Mouse (Mus musculus) thymus, postnatal 0 days (tissue): ENCODE results near the gene Sun3. TPM values are rescaled to one million over a fixed set of nuclear protein-coding genes. Genes with fewer than 3 reads are reported as not detected.

ENCODE experiments used
- DNase-seq: peaks from one replicate; pipeline ENCODE4 v3.0.0-alpha.2; 2015; ENCODE audit warnings: low spot score
- polyA plus RNA-seq: library from polyadenylated mRNA; unstranded; fragments of >200 nt; fragmentation: Nextera tagmentation; extraction: Ambion mirVana; gene quantifications from 2 replicates; pipeline ENCODE4 v1.2.1, GENCODE M21; 2015

Sun3 gene
- polyA plus RNA-seq, 1 experiment from 2014 or later = 0.20 TPM

DNA sequence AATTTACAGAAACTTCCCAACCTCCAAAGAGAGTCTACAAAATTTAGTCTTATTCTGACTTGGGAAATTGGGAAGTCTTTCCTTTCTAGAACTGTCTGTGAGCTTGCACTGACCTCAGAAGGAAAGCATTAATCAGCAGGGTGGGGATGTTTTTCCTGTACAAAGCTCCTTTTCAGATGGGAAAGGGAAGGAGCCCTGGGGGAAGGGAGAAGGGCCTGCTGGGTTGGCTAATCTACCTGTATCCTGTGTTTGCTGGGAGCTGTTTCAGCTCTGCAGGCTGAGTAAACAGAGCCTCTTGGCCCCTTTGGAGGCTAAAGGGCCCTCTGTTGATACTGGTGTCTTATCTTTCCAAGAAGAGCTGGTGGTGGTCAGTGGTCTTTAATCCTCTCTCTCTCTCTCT, 62.7 kb downstream of the Sun3 start:
- DNase-seq = no peak

DNA sequence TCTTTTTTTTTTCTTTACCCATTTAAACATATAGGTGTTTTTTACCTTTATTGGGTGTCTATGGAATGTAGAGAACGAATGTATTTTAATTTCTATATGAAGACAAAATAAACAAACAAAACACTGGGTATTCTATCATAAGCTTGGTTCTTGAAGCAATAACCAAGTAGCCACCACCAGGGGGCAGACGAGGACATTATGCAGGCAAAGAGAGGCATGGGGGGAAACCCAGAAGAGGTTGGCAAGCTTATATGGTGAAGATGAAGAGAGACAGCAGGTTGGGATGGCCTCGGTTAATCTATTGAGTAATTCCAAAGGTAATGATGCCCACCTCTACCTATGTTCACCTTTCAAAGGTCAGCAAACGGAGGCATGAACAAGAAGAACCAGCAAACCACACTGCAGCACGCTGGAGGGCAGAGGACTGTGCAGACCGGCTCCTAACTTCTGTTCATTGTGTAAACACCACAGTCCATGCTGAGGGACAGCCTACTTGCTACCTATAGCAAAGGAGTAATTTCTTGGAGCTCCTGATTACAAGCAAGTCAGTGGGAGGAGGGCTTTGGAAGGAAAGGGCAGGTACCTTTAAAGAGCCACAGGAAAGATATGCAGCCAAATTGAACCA, 65.4 kb downstream of the Sun3 start:
- peak; percentile 76 for DNase-seq

DNA sequence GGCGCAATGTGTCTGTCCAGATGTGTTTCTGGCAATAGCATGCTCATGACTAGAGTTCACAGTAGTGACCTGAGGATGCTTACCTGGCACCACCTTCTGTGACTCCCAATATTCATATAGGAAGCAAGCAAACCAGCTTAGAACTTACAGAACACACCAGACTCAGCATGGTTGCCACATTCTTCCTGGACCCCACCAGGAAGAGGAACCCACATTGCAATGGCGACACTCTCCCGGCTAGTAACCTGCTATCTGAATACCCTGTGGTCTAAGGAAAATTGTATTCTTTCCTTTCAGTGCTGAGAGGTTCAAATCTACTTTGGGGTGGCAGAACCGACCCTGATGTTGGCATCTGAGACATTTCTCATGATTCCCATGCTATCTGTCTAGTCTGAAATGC, 70.6 kb downstream of the Sun3 start:
- DNase-seq = no peak

- no peak for DNase-seq
Measured at GRCm38 (mm10) chr11:8973166-8973565, 75.6 kb downstream of the Sun3 start, which contains the start of gene Pkd1l1. TSS of gene Pkd1l1 (minus strand) at chr11:8973266.

GRCm38 (mm10) chr11:8972093-8972492, 76.7 kb downstream of the Sun3 start:
- DNase-seq = no peak

DNA sequence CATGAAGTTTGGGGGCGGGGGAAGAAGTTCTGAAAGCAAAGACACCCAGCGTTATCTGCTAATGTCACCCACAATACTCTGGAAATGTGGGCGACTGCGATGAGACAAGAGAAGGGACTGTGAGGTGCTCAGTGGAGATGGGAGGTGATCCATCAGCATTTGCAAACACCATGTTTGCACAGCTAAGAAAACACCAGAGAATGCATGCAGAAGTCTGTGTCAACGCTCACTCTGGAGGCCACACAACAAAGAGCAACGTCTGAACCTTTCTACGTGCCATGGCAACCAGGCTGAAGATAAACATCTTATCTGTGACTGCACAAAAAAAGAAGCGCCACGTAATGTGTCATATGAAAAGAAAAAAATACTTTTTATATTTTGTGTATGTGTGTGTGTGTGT, 78.3 kb downstream of the Sun3 start:
- DNase-seq = no peak

DNA sequence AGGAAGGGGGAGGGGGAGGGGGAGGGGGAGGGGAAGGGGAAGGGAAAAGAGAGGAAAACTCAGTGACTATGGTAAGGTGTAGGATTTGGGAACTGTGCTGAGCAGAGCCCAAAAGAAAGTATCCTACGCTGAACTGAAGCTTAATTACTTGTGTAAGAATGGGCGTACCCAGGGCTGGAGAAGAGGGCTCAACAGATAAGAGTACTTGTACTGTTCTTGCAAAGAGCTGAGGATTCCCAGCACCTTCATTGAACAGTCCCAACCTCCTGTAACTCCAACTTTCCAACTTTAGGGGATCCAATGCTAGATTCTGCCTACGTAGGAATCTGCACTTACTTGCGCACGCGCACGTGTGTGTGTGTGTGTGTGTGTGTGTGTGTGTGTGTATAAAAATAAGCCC, 80.7 kb downstream of the Sun3 start:
- DNase-seq = no peak

Other genes with a start within 250 kb of the Sun3 start
- gene Pkd1l1, start 75.7 kb downstream of the Sun3 start, polyA plus RNA-seq = 0.01 and 0.05 TPM in 2 replicates
- 9.4 and 9.5 TPM in 2 replicates for gene Hus1, start 37.8 kb downstream of the Sun3 start, polyA plus RNA-seq
- 0.31 and 0.43 TPM in 2 replicates for gene Gm11992, start 397 bp downstream of the Sun3 start, polyA plus RNA-seq
- 5.0 and 5.7 TPM in 2 replicates for gene Upp1, start 69.1 kb upstream of the Sun3 start, polyA plus RNA-seq
- 0.05 TPM in 2 replicates for gene Abca13, start 143.0 kb upstream of the Sun3 start, polyA plus RNA-seq